Mouse (Mus musculus): ENCODE data around the gene Fam209. TPM values are rescaled to one million over a fixed set of nuclear protein-coding genes. Genes with fewer than 3 reads are reported as not detected.

Fam209 gene
- total and polyA plus RNA-seq, 2 experiments from 2014 or later: 0.47 TPM; not detected in 1

DNA sequence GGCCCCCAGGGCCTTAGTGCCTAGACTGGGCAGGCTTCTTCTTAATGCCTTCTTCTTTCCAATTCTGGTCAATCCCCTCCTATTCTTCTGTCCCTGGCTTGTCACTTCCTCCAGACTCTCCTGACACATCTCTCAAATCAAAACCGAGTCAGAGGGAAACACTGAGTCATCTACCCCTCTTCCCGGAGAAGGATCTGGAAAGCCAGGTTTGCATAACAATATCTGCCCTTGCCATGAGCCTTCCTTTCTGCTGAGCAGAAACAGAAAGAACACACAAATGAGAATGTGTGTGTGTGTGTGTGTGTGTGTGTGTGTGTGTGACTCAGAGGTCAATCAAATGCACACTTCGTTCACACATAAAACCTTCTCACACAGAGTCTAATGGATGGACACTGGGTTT is 26.5 kb downstream of the Fam209 start:
- no peaks in the 10 kb centered on the region for H3K27me3 ChIP-seq (ENCODE audit: insufficient read depth, low read length)
- H3K4me2 ChIP-seq (ENCODE audit: low read depth, low read length, poor library complexity, severe bottlenecking): no peak overlapping the region
- 42% methylated on average over 3 of the region's 3 CpGs for WGBS
- H3K9me3 ChIP-seq (ENCODE audit: low read length): no peaks in the 10 kb centered on the region
- H3K9ac ChIP-seq (replicated peaks; ENCODE audit: low read length, poor library complexity, severe bottlenecking): no peak overlapping the region
- no peak overlapping the region for H3K4me3 ChIP-seq (ENCODE audit: low read depth, low read length)
- DNase-seq (ENCODE audit: low spot score) (no peak), ATAC-seq (ENCODE audit: low FRiP score) (no peak)
- H3K4me1 ChIP-seq (ENCODE audit: insufficient read depth, low read length): no peaks in the 10 kb centered on the region
- no peak for TF ChIP-seq CTCF (IDR thresholded peaks at IDR 0.05)
- H3K27ac ChIP-seq (ENCODE audit: low read depth, low read length): no peak overlapping the region
- no peaks in the 10 kb centered on the region for H3K36me3 ChIP-seq (ENCODE audit: insufficient read depth, low read length)

DNA sequence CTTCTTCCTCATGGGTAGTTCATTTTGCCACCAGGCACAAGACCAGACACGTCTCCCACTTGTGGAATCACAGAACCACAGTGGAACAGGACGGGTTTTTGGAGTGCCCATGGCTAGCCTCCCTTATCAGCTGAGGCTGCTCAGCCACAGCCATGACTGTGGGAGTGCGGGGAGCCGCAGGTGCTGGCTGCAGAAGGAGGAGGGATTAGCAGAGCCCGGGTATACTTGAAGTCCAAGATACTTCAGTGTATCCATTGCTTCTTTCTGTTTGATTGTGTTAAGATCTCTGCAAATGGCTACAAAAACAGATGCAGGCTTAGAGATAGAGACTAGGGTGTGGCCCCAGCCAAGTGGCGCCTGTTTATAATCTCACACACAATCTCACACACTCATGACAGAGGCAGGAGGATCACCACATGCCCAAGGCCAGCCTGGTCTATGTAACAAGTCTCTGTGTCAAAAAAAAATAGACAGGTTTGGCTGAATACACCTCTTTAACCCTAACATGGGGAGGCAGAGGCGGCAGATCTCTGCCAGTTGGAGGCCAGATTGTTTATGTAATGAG is 28.5 kb downstream of the Fam209 start:
- no peak overlapping the region for H3K4me3 ChIP-seq (ENCODE audit: low read depth, low read length)
- no peak overlapping the region for H3K27ac ChIP-seq (ENCODE audit: low read depth, low read length)
- no peak overlapping the region for H3K4me2 ChIP-seq (ENCODE audit: low read depth, low read length, poor library complexity, severe bottlenecking)
- H3K9me3 ChIP-seq (ENCODE audit: low read length): no peaks in the 10 kb centered on the region
- 50% methylated on average over 7 of the region's 7 CpGs for WGBS
- TF ChIP-seq CTCF (IDR thresholded peaks at IDR 0.05): no peak
- DNase-seq (ENCODE audit: low spot score) (no peak), ATAC-seq (ENCODE audit: low FRiP score) (no peak)
- no peaks in the 10 kb centered on the region for H3K27me3 ChIP-seq (ENCODE audit: insufficient read depth, low read length)
- no peak overlapping the region for H3K9ac ChIP-seq (replicated peaks; ENCODE audit: low read length, poor library complexity, severe bottlenecking)
- H3K4me1 ChIP-seq (ENCODE audit: insufficient read depth, low read length): no peaks in the 10 kb centered on the region
- H3K36me3 ChIP-seq (ENCODE audit: insufficient read depth, low read length): no peaks in the 10 kb centered on the region

DNA sequence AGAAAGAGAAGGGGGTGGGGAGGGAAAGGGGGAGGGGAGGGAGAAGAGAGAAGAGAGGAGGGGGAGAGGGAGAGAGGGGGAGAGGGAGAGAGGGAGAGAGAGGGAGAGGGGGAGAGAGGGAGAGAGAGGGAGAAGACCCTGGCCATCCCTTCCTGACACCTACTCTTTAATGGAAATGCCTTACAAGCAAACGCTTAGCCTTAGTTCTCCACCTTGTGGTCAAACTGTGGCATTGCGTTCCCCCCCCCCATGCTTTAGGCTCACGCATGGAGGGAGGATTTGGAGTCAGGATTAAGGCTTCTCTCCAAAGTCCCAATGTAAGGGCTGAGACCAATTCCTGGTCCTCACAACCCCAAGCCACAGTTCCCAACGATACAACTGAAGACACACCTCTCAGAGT is 29.0 kb downstream of the Fam209 start:
- TF ChIP-seq CTCF (IDR thresholded peaks at IDR 0.05): peak; percentile 82
- H3K4me2 ChIP-seq (ENCODE audit: low read depth, low read length, poor library complexity, severe bottlenecking): no peak overlapping the region
- DNase-seq (ENCODE audit: low spot score) (peak; percentile 71), ATAC-seq (ENCODE audit: low FRiP score) (no peak)
- 0% methylated on average over 4 of the region's 4 CpGs for WGBS
- no peaks in the 10 kb centered on the region for H3K27me3 ChIP-seq (ENCODE audit: insufficient read depth, low read length)
- H3K4me3 ChIP-seq (ENCODE audit: low read depth, low read length): no peak overlapping the region
- no peaks in the 10 kb centered on the region for H3K9me3 ChIP-seq (ENCODE audit: low read length)
- H3K36me3 ChIP-seq (ENCODE audit: insufficient read depth, low read length): no peaks in the 10 kb centered on the region
- H3K27ac ChIP-seq (ENCODE audit: low read depth, low read length): no peak overlapping the region
- no peak overlapping the region for H3K9ac ChIP-seq (replicated peaks; ENCODE audit: low read length, poor library complexity, severe bottlenecking)
- no peaks in the 10 kb centered on the region for H3K4me1 ChIP-seq (ENCODE audit: insufficient read depth, low read length)

DNA sequence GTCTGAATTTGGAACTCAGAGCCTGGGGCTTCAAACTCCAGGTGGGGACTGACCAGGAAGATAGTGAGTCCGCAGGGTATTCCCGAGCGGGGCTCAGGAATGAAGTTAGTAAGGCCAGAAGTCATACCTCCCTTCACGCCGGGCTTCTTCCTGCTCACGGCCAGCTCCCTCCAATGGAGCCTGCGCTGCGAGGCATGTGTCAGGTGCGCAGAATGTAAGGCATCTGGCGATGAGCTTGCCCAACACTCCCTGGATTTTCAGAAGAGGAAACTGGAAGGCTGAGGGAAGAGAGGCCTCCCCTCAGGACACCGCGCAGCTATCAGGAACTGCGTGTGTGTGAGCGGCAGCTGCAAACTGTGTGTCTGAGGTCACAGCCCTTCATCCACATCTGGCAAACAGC is 29.8 kb downstream of the Fam209 start:
- no peak overlapping the region for H3K27ac ChIP-seq (ENCODE audit: low read depth, low read length)
- ATAC-seq (ENCODE audit: low FRiP score) (no peak), DNase-seq (ENCODE audit: low spot score) (no peak)
- H3K4me1 ChIP-seq (ENCODE audit: insufficient read depth, low read length): no peaks in the 10 kb centered on the region
- H3K27me3 ChIP-seq (ENCODE audit: insufficient read depth, low read length): no peaks in the 10 kb centered on the region
- 82% methylated on average over 14 of the region's 14 CpGs for WGBS
- H3K9ac ChIP-seq (replicated peaks; ENCODE audit: low read length, poor library complexity, severe bottlenecking): no peak overlapping the region
- H3K4me2 ChIP-seq (ENCODE audit: low read depth, low read length, poor library complexity, severe bottlenecking): no peak overlapping the region
- TF ChIP-seq CTCF (IDR thresholded peaks at IDR 0.05): no peak
- H3K36me3 ChIP-seq (ENCODE audit: insufficient read depth, low read length): no peaks in the 10 kb centered on the region
- H3K9me3 ChIP-seq (ENCODE audit: low read length): no peaks in the 10 kb centered on the region
- H3K4me3 ChIP-seq (ENCODE audit: low read depth, low read length): no peak overlapping the region

DNA sequence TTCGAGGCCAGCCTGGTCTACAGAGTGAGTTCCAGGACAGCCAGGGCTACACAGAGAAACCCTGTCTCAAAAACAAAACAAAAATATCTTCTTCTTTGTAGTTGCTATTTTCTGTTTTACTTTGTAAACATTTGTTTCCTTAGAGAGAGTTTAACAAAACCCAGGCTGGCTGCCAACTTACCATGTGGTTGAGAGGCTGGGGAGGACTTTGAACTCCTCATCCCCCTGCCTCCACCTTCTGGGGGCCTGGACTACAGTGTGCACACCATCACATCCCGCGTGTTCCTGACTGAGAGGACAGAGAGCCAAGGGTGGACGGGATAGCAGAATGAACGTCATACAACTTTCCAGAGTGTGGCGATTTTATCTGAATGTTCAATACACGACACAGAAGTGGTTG is 33.8 kb downstream of the Fam209 start:
- H3K4me2 ChIP-seq (ENCODE audit: low read depth, low read length, poor library complexity, severe bottlenecking): no peak overlapping the region
- H3K9me3 ChIP-seq (ENCODE audit: low read length): no peaks in the 10 kb centered on the region
- no peak for TF ChIP-seq CTCF (IDR thresholded peaks at IDR 0.05)
- H3K4me3 ChIP-seq (ENCODE audit: low read depth, low read length): no peak overlapping the region
- ATAC-seq (ENCODE audit: low FRiP score) (no peak), DNase-seq (ENCODE audit: low spot score) (no peak)
- H3K4me1 ChIP-seq (ENCODE audit: insufficient read depth, low read length): no peaks in the 10 kb centered on the region
- H3K36me3 ChIP-seq (ENCODE audit: insufficient read depth, low read length): no peaks in the 10 kb centered on the region
- 84% methylated on average over 7 of the region's 7 CpGs for WGBS
- no peak overlapping the region for H3K9ac ChIP-seq (replicated peaks; ENCODE audit: low read length, poor library complexity, severe bottlenecking)
- H3K27me3 ChIP-seq (ENCODE audit: insufficient read depth, low read length): no peaks in the 10 kb centered on the region
- H3K27ac ChIP-seq (ENCODE audit: low read depth, low read length): no peak overlapping the region

DNA sequence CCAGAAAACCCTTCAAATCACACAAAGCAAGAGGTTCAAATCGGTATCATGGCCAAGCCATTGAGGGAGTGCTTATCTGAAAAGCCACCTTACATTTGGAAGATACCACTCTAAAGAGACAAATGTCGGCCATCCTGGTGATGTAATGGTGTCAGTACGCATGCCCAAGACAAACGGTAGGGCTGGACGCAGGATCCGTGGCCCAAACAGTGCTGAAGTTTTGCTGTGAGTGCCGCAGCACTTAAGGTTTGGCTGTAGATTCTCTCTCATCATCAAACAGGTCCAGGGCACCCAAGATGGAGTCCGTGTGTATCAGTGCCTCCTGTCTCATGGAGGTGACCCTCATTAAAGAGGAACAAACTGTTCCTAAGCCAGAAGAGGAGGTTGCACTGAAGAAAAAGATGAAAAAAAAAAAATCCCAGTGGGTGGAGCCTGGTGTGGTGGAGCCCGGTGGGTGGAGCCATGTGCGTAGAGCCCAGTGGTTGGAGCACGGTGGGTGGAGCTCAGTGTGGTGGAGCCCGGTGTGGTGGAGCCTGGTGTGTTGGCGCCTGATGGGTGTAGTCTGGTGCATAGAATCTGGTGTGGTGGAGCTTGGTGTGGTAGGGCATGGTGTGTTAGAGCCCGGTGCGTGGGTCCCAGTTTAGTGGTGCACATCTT is 37.9 kb downstream of the Fam209 start:
- H3K27ac ChIP-seq (ENCODE audit: low read depth, low read length): no peak overlapping the region
- H3K9me3 ChIP-seq (ENCODE audit: low read length): no peaks in the 10 kb centered on the region
- 91% methylated on average over 15 of the region's 15 CpGs for WGBS
- no peaks in the 10 kb centered on the region for H3K4me1 ChIP-seq (ENCODE audit: insufficient read depth, low read length)
- TF ChIP-seq CTCF (IDR thresholded peaks at IDR 0.05): no peak
- no peaks in the 10 kb centered on the region for H3K36me3 ChIP-seq (ENCODE audit: insufficient read depth, low read length)
- no peak for DNase-seq (ENCODE audit: low spot score)
- H3K9ac ChIP-seq (replicated peaks; ENCODE audit: low read length, poor library complexity, severe bottlenecking): no peak overlapping the region
- H3K4me2 ChIP-seq (ENCODE audit: low read depth, low read length, poor library complexity, severe bottlenecking): no peak overlapping the region
- no peaks in the 10 kb centered on the region for H3K27me3 ChIP-seq (ENCODE audit: insufficient read depth, low read length)
- ATAC-seq (ENCODE audit: low FRiP score): no peak
- H3K4me3 ChIP-seq (ENCODE audit: low read depth, low read length): no peak overlapping the region
